Mouse (Mus musculus) layer of hippocampus, postnatal 25 days (tissue): ENCODE results near the gene Kin. TPM values are rescaled to one million over a fixed set of nuclear protein-coding genes. Genes with fewer than 3 reads are reported as not detected.

Source experiments
- DNase-seq, 2 experiments: peaks; one replicate each; pipeline ENCODE4 v3.0.0; 2022; ENCODE audit warnings: mixed read lengths in 2 of 2, low spot score in 1 of 2; ENCODE audit errors: extremely low spot score in 1 of 2
- total RNA-seq, 2 experiments: library from RNA; stranded (reverse); gene quantifications; 2 replicates each; pipeline ENCODE4 v1.2.3; 2021

Gene Kin
- total RNA-seq, result 10 to 100 TPM; 12.5 to 13.6 TPM

- peak; percentile 92 to 94 for DNase-seq
These were observed at the start of gene Kin, which contains the start of gene Atp5c1 for GRCm38 (mm10) chr2:10080310-10081010. Gene Kin (plus strand): TSS chr2:10080593. Gene Atp5c1 (minus strand): TSS chr2:10080510.

- DNase-seq, result no peak
These were observed 46.7 kb upstream of the Kin start for GRCm38 (mm10) chr2:10033684-10034083.

- DNase-seq, result no peak
These were observed 45.4 kb upstream of the Kin start for GRCm38 (mm10) chr2:10034976-10035375.

- peak; percentile 10 to 37 for DNase-seq
These were observed 32.5 kb upstream of the Kin start for GRCm38 (mm10) chr2:10047758-10048436.

GRCm38 (mm10) chr2:10048461-10048860, 31.9 kb upstream of the Kin start, which contains the start of gene Taf3:
Gene Taf3 (minus strand): TSS chr2:10048596.
- peak; percentile 81 to 86 for DNase-seq

- DNase-seq, result no peak
These were observed 30.9 kb upstream of the Kin start for GRCm38 (mm10) chr2:10049456-10049855.

GRCm38 (mm10) chr2:10050878-10051277, 29.5 kb upstream of the Kin start:
- no peak for DNase-seq

GRCm38 (mm10) chr2:10051996-10052395, 28.4 kb upstream of the Kin start:
- DNase-seq, result no peak

- no peak for DNase-seq
These were observed 21.6 kb upstream of the Kin start for GRCm38 (mm10) chr2:10058836-10059235.

GRCm38 (mm10) chr2:10071751-10072150, 8.6 kb upstream of the Kin start:
- DNase-seq, result no peak

- no peak for DNase-seq
These were observed 5.9 kb upstream of the Kin start for GRCm38 (mm10) chr2:10074470-10074869.

- DNase-seq, result no peak
These were observed 3.7 kb upstream of the Kin start for GRCm38 (mm10) chr2:10076675-10077074.

GRCm38 (mm10) chr2:10079745-10080309, 566 bp upstream of the Kin start:
- peak in 1 of 2 experiments; percentile 21 for DNase-seq

GRCm38 (mm10) chr2:10081453-10082080, 1.2 kb downstream of the Kin start:
- DNase-seq, result no peak

GRCm38 (mm10) chr2:10082737-10083136, 2.3 kb downstream of the Kin start:
- no peak for DNase-seq

- DNase-seq, result no peak
These were observed 7.0 kb downstream of the Kin start for GRCm38 (mm10) chr2:10087256-10087850.

- no peak for DNase-seq
These were observed 14.1 kb downstream of the Kin start for GRCm38 (mm10) chr2:10094327-10095100.

- DNase-seq, result peak; percentile 51 to 80
These were observed 18.3 kb downstream of the Kin start for GRCm38 (mm10) chr2:10098598-10099215.

- DNase-seq, result no peak
These were observed 20.1 kb downstream of the Kin start for GRCm38 (mm10) chr2:10100471-10100870.
